Mouse (Mus musculus) kidney, adult 8-10 months (tissue): ENCODE data around the gene Elp6.
A peak's percentile ranks its signal among the peaks of the same experiment; 100 is the strongest.
"Not testable (repeated sequence)": the region's sequence is repeated elsewhere in the genome, so short reads cannot be mapped to it uniquely, and the experiment has no call there.

ENCODE experiments used
- DNase-seq, 2 experiments: peaks; one replicate each; pipeline ENCODE4 v3.0.0; 2022

Gene Elp6

GRCm38 (mm10) chr9:110320769-110321168 is 15.8 kb downstream of the Elp6 start:
- peak; percentile 49 to 73 for DNase-seq

GRCm38 (mm10) chr9:110322972-110323371 is 18.0 kb downstream of the Elp6 start:
- DNase-seq = no peak

- no peak for DNase-seq
These were observed 19.2 kb downstream of the Elp6 start for GRCm38 (mm10) chr9:110324181-110324580.

DNA sequence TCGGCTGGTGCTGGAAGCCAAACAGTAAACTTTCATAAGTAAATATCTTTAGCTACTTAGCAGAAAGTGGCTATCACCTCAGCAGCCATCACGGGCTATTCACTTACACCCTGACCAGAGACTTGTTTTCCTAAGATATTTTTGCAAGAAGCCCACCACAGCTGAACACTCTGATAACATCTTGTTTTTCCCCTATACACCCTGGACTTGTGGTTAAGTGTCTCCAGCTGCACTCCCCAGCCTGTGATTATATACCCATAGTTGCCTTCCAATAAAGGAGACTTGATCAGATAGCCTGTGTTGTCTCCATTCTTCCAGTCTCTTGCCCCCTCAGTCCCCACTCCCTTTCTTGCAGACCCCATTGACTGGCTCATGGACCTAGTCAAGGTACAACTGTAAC is 23.2 kb downstream of the Elp6 start:
- DNase-seq = no peak

GRCm38 (mm10) chr9:110328946-110329630 is 24.1 kb downstream of the Elp6 start:
- no peak for DNase-seq

GRCm38 (mm10) chr9:110329655-110330054 is 24.7 kb downstream of the Elp6 start:
- peak; percentile 31 to 33 for DNase-seq

DNA sequence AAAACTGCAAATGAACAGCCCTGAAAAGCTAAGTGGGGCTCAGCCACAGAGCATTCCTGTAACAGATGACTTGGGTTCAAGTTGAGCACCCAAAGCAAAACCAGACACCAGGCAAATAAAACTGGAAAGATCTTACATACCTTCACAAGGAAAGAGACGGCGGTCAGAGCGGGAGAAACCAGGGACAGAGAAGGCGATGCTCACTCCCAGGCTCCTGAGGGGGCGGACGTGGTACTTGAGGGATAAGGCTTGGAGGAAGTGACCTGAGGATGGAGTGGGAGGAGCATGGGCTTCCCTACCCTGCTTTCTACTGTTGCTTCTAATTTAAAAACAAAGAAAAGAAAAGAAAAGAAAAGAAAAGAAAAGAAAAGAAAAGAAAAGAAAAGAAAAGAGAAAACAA is 25.4 kb downstream of the Elp6 start:
- DNase-seq = no peak

- DNase-seq = not testable (repeated sequence)
These were observed 25.9 kb downstream of the Elp6 start for GRCm38 (mm10) chr9:110330913-110331312.

DNA sequence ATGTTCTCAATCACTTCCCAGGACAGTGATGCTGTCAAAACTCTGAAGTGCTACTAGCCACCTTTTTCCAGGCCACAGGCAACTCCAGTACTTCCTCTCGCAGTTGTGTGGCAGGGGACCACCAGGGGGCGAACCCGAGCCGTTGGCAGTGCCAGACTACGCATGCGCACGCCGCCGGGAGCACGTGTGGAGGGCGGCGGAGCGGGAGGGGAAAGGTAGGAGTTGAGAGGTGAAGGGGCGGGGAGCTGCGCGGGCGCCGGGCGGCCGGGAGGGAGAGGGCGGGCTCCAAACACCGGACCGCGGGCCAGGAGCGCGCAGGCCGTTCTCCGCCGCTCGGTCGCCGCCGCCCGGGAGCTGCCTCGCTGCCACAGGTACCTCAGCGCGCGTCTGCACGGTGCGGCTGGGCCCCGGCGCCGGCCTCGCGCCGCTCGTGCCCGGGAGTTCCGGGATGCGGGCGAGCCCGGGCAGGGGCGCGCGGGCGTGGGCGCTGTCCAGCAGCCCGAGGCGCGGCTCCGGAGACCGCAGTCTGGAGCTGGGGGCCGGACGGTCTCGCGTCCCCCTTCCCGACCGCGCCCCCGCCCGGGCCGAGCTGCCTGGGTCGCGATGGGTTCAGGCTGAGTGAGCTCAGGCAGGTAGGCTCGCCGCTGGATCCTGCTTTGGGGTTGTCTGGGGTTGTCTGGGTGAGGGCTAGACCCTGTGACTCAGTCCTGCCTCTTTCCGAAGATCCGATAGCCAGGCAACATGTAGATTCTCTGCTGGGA is 28.3 kb downstream of the Elp6 start, which contains the start of gene Scap:
TSS of gene Scap (plus strand) at position 154 of the 761 bp plus-strand sequence.
- DNase-seq = peak; percentile 95 to 98

DNA sequence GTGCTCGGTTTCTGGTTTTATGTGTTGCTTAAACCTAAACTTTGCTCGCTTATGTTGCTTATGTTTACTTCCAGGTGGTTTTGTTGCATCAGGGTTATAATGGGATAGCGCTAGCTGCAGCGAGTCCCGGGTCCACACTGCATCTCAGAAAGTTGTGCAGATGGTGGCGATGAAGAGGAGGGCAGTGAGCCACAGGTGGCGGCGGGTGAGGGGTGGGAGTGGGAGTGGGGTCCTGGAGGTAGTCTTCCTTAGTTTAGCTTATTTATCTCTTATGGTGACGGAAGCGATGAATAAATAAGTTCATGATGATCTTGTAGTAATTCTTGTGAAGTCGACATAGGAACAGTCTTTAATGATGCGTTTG is 28.9 kb downstream of the Elp6 start:
- DNase-seq = no peak

- DNase-seq = no peak
These were observed 29.9 kb downstream of the Elp6 start for GRCm38 (mm10) chr9:110334849-110335248.

GRCm38 (mm10) chr9:110340037-110340750 is 35.2 kb downstream of the Elp6 start:
- no peak for DNase-seq

- no peak for DNase-seq
These were observed 37.0 kb downstream of the Elp6 start for GRCm38 (mm10) chr9:110342008-110342407.

- DNase-seq = peak in 1 of 2 experiments; percentile 12
These were observed 38.8 kb downstream of the Elp6 start for GRCm38 (mm10) chr9:110343805-110344204.

DNA sequence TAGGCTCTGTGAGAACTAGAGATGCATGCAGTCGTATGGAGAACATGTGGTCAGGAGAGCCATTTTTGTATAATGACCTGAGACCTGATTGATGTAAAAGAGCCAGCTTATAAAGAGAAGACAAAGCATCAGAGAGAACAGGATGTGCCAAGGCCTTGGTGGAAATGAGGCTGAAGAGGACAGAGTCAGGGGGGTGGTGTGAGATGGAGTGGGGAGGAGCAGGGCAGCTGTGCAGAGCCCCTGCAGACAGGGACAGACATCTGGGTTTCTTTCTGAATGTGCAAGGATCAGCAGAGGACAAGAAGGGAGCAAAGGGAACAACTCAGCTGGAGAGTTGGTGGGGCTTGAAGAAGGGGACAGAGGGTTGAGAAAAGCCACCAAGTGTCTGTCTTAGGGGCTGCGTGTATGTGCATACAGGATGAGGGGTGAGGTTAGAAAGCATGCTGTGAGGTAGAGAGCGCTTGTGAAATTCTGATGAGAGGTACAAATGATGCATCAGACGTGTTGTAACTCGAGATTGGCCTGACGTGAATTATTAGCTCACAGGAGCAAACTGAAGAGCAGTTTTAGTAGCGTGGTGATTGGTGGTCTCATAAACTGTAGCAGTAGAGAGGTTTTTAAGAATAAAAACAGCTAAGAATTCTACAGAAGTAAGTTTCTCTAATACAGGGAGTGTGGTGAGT is 40.2 kb downstream of the Elp6 start:
- no peak for DNase-seq

GRCm38 (mm10) chr9:110348899-110349298 is 43.9 kb downstream of the Elp6 start:
- no peak for DNase-seq

GRCm38 (mm10) chr9:110350188-110350587 is 45.2 kb downstream of the Elp6 start:
- DNase-seq = no peak

DNA sequence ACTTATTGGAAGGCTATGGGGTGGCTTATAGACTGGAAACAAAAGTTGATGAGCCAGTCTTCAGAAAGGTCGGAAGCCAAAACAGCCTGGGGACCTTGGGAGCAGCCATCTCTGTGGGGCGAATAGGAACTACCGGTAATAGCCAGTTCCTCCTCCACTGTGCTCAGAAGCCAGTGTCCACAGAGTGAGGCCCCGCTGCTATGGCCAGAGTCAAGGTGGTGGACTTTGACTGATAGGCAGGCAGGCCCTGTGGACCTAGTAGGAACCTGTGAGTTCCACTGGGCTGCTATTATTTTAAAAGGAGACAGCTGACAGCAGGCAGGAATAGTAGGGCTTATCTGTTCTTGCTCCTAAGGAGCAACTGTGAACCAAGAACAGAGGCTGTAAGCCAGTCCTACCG is 45.6 kb downstream of the Elp6 start:
- peak; percentile 34 to 52 for DNase-seq

DNA sequence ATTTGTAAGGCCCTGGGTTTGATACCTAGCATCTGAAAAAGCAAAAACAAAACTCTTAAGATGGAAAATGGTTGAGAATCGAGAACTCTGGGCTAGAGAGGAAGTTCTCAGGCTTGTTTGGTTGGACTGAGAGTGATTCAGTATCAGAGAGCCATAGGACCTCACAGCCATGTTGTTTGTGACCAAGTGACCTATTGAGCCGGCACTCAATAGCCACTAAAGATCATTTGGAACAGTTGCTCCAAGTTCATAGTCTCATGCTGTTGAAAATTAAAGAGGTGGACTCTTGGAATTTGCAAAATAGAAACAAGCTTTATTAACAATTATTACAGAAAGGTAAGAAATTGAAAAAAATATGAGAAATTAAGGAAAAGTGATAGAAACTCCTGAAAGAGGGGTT is 46.4 kb downstream of the Elp6 start:
- no peak for DNase-seq

DNA sequence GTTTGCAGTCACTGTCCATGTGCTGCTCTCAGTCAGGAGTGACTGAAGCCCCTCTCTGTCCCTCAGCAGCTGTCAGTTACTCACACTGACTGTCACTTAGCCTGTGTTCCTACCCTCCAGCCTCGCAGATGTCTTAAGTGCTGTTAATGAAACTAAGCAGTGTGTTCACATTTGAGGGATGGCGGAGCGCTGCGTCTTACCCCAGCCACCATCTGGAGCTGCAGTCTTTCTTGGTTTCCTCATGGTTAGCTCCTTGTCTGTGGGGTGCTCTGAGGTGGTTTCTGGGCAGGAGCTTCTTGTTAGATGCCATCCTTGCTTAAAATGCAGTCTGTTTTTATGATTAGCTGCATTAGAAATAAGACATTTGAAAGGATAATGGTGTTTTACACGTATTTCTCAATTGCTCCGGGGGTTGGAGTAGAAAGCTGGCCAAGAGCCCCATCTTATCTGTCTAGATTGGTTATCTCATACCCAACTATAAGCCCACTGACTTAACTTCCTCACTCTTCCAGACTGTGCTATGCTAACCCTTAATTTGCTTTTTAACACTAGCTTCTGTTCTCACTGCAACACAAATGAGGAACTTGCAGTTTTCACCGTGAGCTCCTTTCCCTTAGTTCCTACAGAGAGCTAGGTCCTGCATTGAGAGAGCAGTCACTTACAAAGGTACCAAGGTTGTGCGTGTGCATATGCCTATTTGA is 47.1 kb downstream of the Elp6 start:
- no peak for DNase-seq

DNA sequence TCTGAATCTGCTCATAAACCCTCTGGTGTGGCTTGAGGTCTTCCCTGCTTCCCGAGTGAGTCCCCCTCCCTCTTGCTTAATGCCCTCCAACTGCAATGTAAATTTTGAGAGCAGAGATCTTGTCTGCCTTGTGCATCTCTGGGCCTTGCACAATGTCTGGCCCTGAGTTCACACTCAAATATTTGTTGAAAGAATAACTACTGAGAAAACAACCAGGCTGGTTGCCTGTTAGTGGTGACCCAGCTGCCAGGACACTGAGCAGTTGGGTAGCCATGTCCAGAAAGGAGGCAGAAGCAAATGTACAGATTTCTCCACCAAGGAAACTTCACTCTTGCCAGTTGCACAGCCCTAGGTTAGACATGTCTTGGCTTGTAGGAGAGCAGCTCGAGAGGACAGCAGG is 53.4 kb downstream of the Elp6 start:
- no peak for DNase-seq

- no peak for DNase-seq
These were observed 56.3 kb downstream of the Elp6 start for GRCm38 (mm10) chr9:110361299-110361698.

GRCm38 (mm10) chr9:110362337-110362736 is 57.4 kb downstream of the Elp6 start:
- DNase-seq = no peak
